Mouse (Mus musculus) ES-Bruce4 (cell line): ENCODE measurements around the gene Gm20503. TPM values are rescaled to one million over a fixed set of nuclear protein-coding genes. Genes with fewer than 3 reads are reported as not detected.

Experiments used
- H3K27ac ChIP-seq: 2 replicates; pipeline ENCODE4 v1.5.1; 2012; ENCODE audit warnings: low read length, inconsistent platforms; ENCODE audit not compliant: insufficient read depth
- H3K27me3 ChIP-seq: 2 replicates; pipeline ENCODE4 v1.6.1; 2012; ENCODE audit warnings: mild to moderate bottlenecking, low read length, inconsistent platforms; ENCODE audit not compliant: control insufficient read depth, poor library complexity, insufficient read depth, severe bottlenecking
- H3K36me3 ChIP-seq: 2 replicates; pipeline ENCODE4 v1.6.1; 2012; ENCODE audit warnings: inconsistent platforms, mild to moderate bottlenecking, low read length, moderate library complexity; ENCODE audit not compliant: control insufficient read depth, poor library complexity, insufficient read depth, severe bottlenecking
- H3K4me1 ChIP-seq: one replicate; pipeline ENCODE4 v1.8.1; 2011; ENCODE audit warnings: low read length; ENCODE audit not compliant: control insufficient read depth, insufficient read depth
- H3K4me3 ChIP-seq: 2 replicates; pipeline ENCODE4 v1.5.1; 2011; ENCODE audit warnings: low read depth, mild to moderate bottlenecking, low read length
- H3K9ac ChIP-seq: 2 replicates; pipeline ENCODE4 v1.6.1; 2012; ENCODE audit warnings: low read depth, mild to moderate bottlenecking, inconsistent platforms; ENCODE audit not compliant: poor library complexity, severe bottlenecking
- H3K9me3 ChIP-seq: replicated peaks from 2 replicates; pipeline ENCODE4 v1.6.1; 2012; ENCODE audit warnings: mild to moderate bottlenecking, low read length, inconsistent platforms; ENCODE audit not compliant: control insufficient read depth, poor library complexity, insufficient read depth, severe bottlenecking
- CTCF ChIP-seq: IDR thresholded peaks from one replicate; pipeline ENCODE4 v1.8.1; 2011; ENCODE audit warnings: low read depth, low read length
- EP300 ChIP-seq: IDR thresholded peaks from 2 replicates; pipeline ENCODE4 v1.6.1; 2011; ENCODE audit warnings: low read depth, low read length; ENCODE audit not compliant: insufficient read depth
- POLR2A ChIP-seq: IDR thresholded peaks from one replicate; pipeline ENCODE4 v1.8.1; 2011; ENCODE audit warnings: low read length; ENCODE audit not compliant: insufficient read depth
- polyA plus RNA-seq: library from polyadenylated mRNA; stranded (reverse); fragments of >200 nt; gene quantifications from 2 replicates; pipeline ENCODE4 v1.2.4, GENCODE M21; 2011; ENCODE audit warnings: low read depth; ENCODE audit not compliant: missing spikeins, insufficient read depth, insufficient read length

The Gm20503 gene
- polyA plus RNA-seq = not detected in 2 replicates

- Histone ChIP-seq H3K9ac (peak within 1 kb of the TSS; percentile 79), H3K27me3 (no peaks in the 10 kb centered on the region), H3K4me1 (no peaks in the 10 kb centered on the region), H3K27ac (no peak within 1 kb of the TSS), H3K9me3 (no peaks in the 10 kb centered on the region), H3K36me3 (no peaks in the 10 kb centered on the region), H3K4me3 (peak within 1 kb of the TSS; percentile 82)
- TF ChIP-seq CTCF = no peak
Observed at GRCm38 (mm10) chr4:59002948-59003805, at the start of gene Gm20503. TSS of gene Gm20503 (plus strand) at chr4:59003210.

GRCm38 (mm10) chr4:58961719-58962118 lies 41.3 kb upstream of the Gm20503 start:
- no peak overlapping the region for H3K9ac ChIP-seq
- H3K9me3 ChIP-seq = no peaks in the 10 kb centered on the region; the same call in 1 of the 2 replicates
- TF ChIP-seq POLR2A (no peak), EP300 (no peak), CTCF (no peak)
- no peak overlapping the region for H3K4me3 ChIP-seq
- no peaks in the 10 kb centered on the region for H3K36me3 ChIP-seq
- no peaks in the 10 kb centered on the region for H3K4me1 ChIP-seq
- H3K27ac ChIP-seq = no peak overlapping the region
- H3K27me3 ChIP-seq = no peaks in the 10 kb centered on the region

- Histone ChIP-seq H3K4me3 (no peak overlapping the region), H3K27me3 (no peaks in the 10 kb centered on the region), H3K27ac (no peak overlapping the region), H3K9me3 (no peaks in the 10 kb centered on the region; the same call in 1 of the 2 replicates), H3K9ac (no peak overlapping the region), H3K36me3 (no peaks in the 10 kb centered on the region), H3K4me1 (no peaks in the 10 kb centered on the region)
- no peak for TF ChIP-seq CTCF
- TF ChIP-seq POLR2A = no peak
- no peak for TF ChIP-seq EP300
Observed at GRCm38 (mm10) chr4:58963271-58963670, 39.7 kb upstream of the Gm20503 start.

GRCm38 (mm10) chr4:58965136-58965535 lies 37.9 kb upstream of the Gm20503 start:
- no peaks in the 10 kb centered on the region for H3K27me3 ChIP-seq
- no peak overlapping the region for H3K9ac ChIP-seq
- no peaks in the 10 kb centered on the region for H3K36me3 ChIP-seq
- no peak overlapping the region for H3K27ac ChIP-seq
- no peak overlapping the region for H3K4me3 ChIP-seq
- H3K9me3 ChIP-seq = no peaks in the 10 kb centered on the region; the same call in 1 of the 2 replicates
- TF ChIP-seq EP300 = no peak
- H3K4me1 ChIP-seq = no peaks in the 10 kb centered on the region

- Histone ChIP-seq H3K9ac (no peak overlapping the region), H3K4me3 (no peak overlapping the region)
Observed at GRCm38 (mm10) chr4:58970678-58971077, 32.3 kb upstream of the Gm20503 start.

DNA sequence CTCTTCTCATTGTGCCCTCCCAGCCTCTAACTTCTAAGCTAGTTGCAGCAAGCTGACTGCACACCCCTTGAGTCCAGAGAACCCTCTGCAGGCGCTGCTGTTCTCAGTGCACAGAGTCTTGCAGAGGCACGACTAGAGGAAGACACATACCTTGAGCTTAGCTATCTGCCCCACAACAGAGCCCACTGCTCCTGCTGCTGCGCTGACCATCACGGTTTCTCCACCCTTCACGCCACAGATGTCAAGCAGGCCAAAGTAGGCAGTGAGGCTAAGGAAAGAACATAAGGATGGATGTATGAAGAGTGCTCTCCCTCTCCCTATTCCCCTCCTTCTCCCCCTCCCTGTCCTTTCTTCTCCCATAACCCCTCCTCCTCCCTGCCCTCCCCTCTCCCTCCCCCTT lies 27.3 kb upstream of the Gm20503 start:
- no peaks in the 10 kb centered on the region for H3K27me3 ChIP-seq
- no peaks in the 10 kb centered on the region for H3K4me1 ChIP-seq
- H3K9me3 ChIP-seq = no peaks in the 10 kb centered on the region
- no peak overlapping the region for H3K4me3 ChIP-seq
- no peak overlapping the region for H3K9ac ChIP-seq
- H3K27ac ChIP-seq = no peak overlapping the region
- no peak for TF ChIP-seq EP300
- no peak for TF ChIP-seq CTCF
- TF ChIP-seq POLR2A = no peak
- H3K36me3 ChIP-seq = peaks cover 3% of the 10 kb centered on the region; the same call in 1 of the 2 replicates

More at GRCm38 (mm10) chr4:58970678-58971077, 32.3 kb upstream of the Gm20503 start:
- Histone ChIP-seq H3K27ac (no peak overlapping the region), H3K4me1 (no peaks in the 10 kb centered on the region), H3K27me3 (no peaks in the 10 kb centered on the region), H3K36me3 (no peaks in the 10 kb centered on the region), H3K9me3 (no peaks in the 10 kb centered on the region; the same call in 1 of the 2 replicates)
- TF ChIP-seq EP300 = no peak
- no peak for TF ChIP-seq CTCF
- no peak for TF ChIP-seq POLR2A
